In genomic region chr14:49171286-49171685, GRCm38 (mm10) we compare ENCODE assay signal across 8 mouse cellular contexts. TPM values are rescaled to one million over a fixed set of nuclear protein-coding genes. Genes with fewer than 3 reads are reported as not detected.
DNase-seq lines count a peak whose midpoint lies in the region; ATAC-seq lines count a peak whose summit lies in the region.

No protein-coding gene starts in this region.

- peak; percentile 20 for DNase-seq in embryo, embryonic 9.5 days (ENCODE audit: extremely low spot score)
- no peak for DNase-seq in embryo, embryonic 10.5 days (ENCODE audit: low spot score)
- DNase-seq in CD4-positive, CD25-positive, alpha-beta regulatory T cell, adult 2 months (ENCODE audit: low read depth, low spot score): peak; percentile 38
- no peak for DNase-seq in forebrain, embryonic 11.5 days (ENCODE audit: low spot score)
- peak; percentile 33 for DNase-seq in limb, embryonic 10.5 days (ENCODE audit: low spot score)
- DNase-seq in gastrocnemius, postnatal 14 days: no peak
- DNase-seq in layer of hippocampus, postnatal 14 days (ENCODE audit: low spot score in 2 of 2): no peak

- H3K4me1 ChIP-seq in forebrain, embryonic 11.5 days (replicated peaks; ENCODE audit: control insufficient read depth, insufficient read depth, low read length): peaks cover 8% of the 10 kb centered on the region; the same call in 1 of the 2 replicates
- peaks cover 18% of the 10 kb centered on the region for H3K4me1 ChIP-seq in limb, embryonic 10.5 days
- H3K4me1 ChIP-seq in neural tube, embryonic 15.5 days: peaks cover 27% of the 10 kb centered on the region

- intact Hi-C loops in gastrocnemius, postnatal 14 days (cut with DNase I; ENCODE audit: low total_unique reads): loop anchor here (10.0 kb wide), 1 partner anchor 554 kb away; no protein-coding TSS in a partner anchor

- WGBS in forebrain, embryonic 11.5 days: 39% methylated on average over 8 of the region's 8 CpGs
- 35% methylated on average over 8 of the region's 8 CpGs for WGBS in limb, embryonic 10.5 days
- 29% methylated on average over 8 of the region's 8 CpGs for WGBS in neural tube, embryonic 15.5 days

- peak overlapping the region; percentile 63 for H3K4me2 ChIP-seq in forebrain, embryonic 11.5 days (ENCODE audit: low read depth, low read length, severe bottlenecking)
- peak overlapping the region; percentile 83 for H3K4me2 ChIP-seq in neural tube, embryonic 15.5 days

- H3K27ac ChIP-seq in forebrain, embryonic 11.5 days (ENCODE audit: low read depth, low read length): no peak overlapping the region
- peak overlapping the region; percentile 94 for H3K27ac ChIP-seq in limb, embryonic 10.5 days
- H3K27ac ChIP-seq in neural tube, embryonic 15.5 days (replicated peaks): no peak overlapping the region

- H3K9ac ChIP-seq in forebrain, embryonic 11.5 days (ENCODE audit: low read length): peak overlapping the region; percentile 95
- peak overlapping the region; percentile 70 for H3K9ac ChIP-seq in neural tube, embryonic 15.5 days (replicated peaks)

- peak overlapping the region; percentile 95 for H3K4me3 ChIP-seq in forebrain, embryonic 11.5 days (ENCODE audit: low read depth, low read length)
- peak overlapping the region; percentile 98 for H3K4me3 ChIP-seq in limb, embryonic 10.5 days
- peak overlapping the region; percentile 59 for H3K4me3 ChIP-seq in neural tube, embryonic 15.5 days (replicated peaks)

- peak; percentile 17 for ATAC-seq in forebrain, embryonic 11.5 days (replicated peaks; ENCODE audit: low FRiP score)
- ATAC-seq in neural tube, embryonic 15.5 days (ENCODE audit: low FRiP score): peak; percentile 29

- H3K27me3 ChIP-seq in forebrain, embryonic 11.5 days (ENCODE audit: control insufficient read depth, insufficient read depth, low read length): no peaks in the 10 kb centered on the region
- H3K27me3 ChIP-seq in limb, embryonic 10.5 days (ENCODE audit: low read depth, poor library complexity, severe bottlenecking): no peaks in the 10 kb centered on the region
- H3K27me3 ChIP-seq in neural tube, embryonic 15.5 days (replicated peaks): no peaks in the 10 kb centered on the region

- no peaks in the 10 kb centered on the region for H3K36me3 ChIP-seq in forebrain, embryonic 11.5 days (ENCODE audit: control insufficient read depth, insufficient read depth, low read length)
- H3K36me3 ChIP-seq in limb, embryonic 10.5 days: peaks cover 17% of the 10 kb centered on the region
- H3K36me3 ChIP-seq in neural tube, embryonic 15.5 days: no peaks in the 10 kb centered on the region

- H3K9me3 ChIP-seq in forebrain, embryonic 11.5 days (ENCODE audit: control insufficient read depth, low read length): no peaks in the 10 kb centered on the region
- no peaks in the 10 kb centered on the region for H3K9me3 ChIP-seq in limb, embryonic 10.5 days (replicated peaks)
- H3K9me3 ChIP-seq in neural tube, embryonic 15.5 days (replicated peaks): no peaks in the 10 kb centered on the region

RNA-seq across cellular contexts. Expression of gene Naa30, which starts 0.7 kb away (rescaled TPM):
- polyA plus RNA-seq in forebrain, embryonic 11.5 days (2014; fragmentation: Nextera tagmentation; extraction: Ambion mirVana): 18.4 and 19.3 TPM in 2 replicates
- 9.8 and 10.7 TPM in 2 replicates for polyA plus RNA-seq in limb, embryonic 10.5 days (2016; fragmentation: Nextera tagmentation; extraction: Ambion mirVana)
- polyA plus RNA-seq in neural tube, embryonic 15.5 days (2015; fragmentation: Nextera tagmentation; extraction: Ambion mirVana): 11.2 and 13.1 TPM in 2 replicates
- 10 to 100 TPM; 17.1 to 21.4 TPM for total RNA-seq in gastrocnemius, postnatal 14 days (2021)
- 10 to 100 TPM; 34.3 to 36.4 TPM for total RNA-seq in layer of hippocampus, postnatal 14 days (2021)

Comparison
In these comparisons a context has a peak if more than half of its experiments do, and no peak if none do; other contexts are left out.
1. DNase-seq: peak in embryo, embryonic 9.5 days (single experiment), CD4-positive, CD25-positive, alpha-beta regulatory T cell, adult 2 months (single experiment) and limb, embryonic 10.5 days (single experiment); none in embryo, embryonic 10.5 days (single experiment), forebrain, embryonic 11.5 days (single experiment), gastrocnemius, postnatal 14 days (single experiment) and layer of hippocampus, postnatal 14 days (0 of 2).
2. Peak in every context shown above with its lines, with median percentiles within 50 percentile points of each other: H3K4me3 ChIP-seq.